Mouse (Mus musculus): Measurements from ENCODE around the gene Tax1bp1.

The Tax1bp1 gene

DNA sequence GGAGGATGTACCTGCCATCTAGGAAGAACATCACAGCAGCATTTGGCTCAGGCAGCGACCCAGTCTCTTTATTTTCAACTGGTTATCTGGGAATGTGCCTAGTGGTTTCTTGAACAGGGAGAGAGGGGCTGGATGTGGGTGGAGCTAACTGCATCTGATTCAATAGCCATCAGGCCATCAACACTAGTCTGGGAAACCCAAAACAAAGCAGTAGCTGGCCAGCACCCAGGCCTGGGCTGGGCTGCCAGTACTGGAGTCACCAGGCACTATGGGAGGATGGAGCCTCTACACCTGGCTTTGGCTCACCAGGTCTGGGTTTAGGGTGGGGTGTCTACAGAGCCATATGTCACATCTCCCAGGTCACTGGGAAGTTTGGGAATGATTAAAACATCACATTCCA lies 83.2 kb downstream of the Tax1bp1 start:
- no peak for DNase-seq (ENCODE audit: low read depth, low spot score)

GRCm38 (mm10) chr6:52797252-52797800 lies 83.8 kb downstream of the Tax1bp1 start:
- DNase-seq (ENCODE audit: low read depth, low spot score), result peak; percentile 45

GRCm38 (mm10) chr6:52802181-52802580 lies 88.7 kb downstream of the Tax1bp1 start:
- DNase-seq (ENCODE audit: low read depth, low spot score), result no peak

GRCm38 (mm10) chr6:52805237-52805856 lies 91.8 kb downstream of the Tax1bp1 start:
- no peak for DNase-seq (ENCODE audit: low read depth, low spot score)

All from mesoderm, embryonic 11.5 days (tissue).